Mouse (Mus musculus) liver, embryonic 16.5 days (tissue): ENCODE results near the gene P2ry10. TPM values are rescaled to one million over a fixed set of nuclear protein-coding genes. Genes with fewer than 3 reads are reported as not detected.

Experiments used
- ATAC-seq: fragments of 200-750 bp; cut with Nextera tagmentation; 2 replicates; pipeline ENCODE4 v1.8.0; 2017; ENCODE audit warnings: low read depth, mild to moderate bottlenecking, moderate number of reproducible peaks, moderate library complexity
- H3K27ac ChIP-seq: fragments of 300-500 bp; sonication (generic); 2 replicates; pipeline ENCODE4 v1.5.1; 2014; ENCODE audit warnings: mild to moderate bottlenecking, low read length
- H3K27me3 ChIP-seq: fragments of 300-500 bp; sonication (generic); 2 replicates; pipeline ENCODE4 v1.6.1; 2014; ENCODE audit warnings: low read depth, low read length, mixed read lengths; ENCODE audit not compliant: control insufficient read depth, insufficient read depth
- H3K36me3 ChIP-seq: fragments of 300-500 bp; sonication (generic); 2 replicates; pipeline ENCODE4 v1.6.1; 2014; ENCODE audit warnings: mild to moderate bottlenecking; ENCODE audit not compliant: control insufficient read depth, insufficient read depth
- H3K4me1 ChIP-seq: fragments of 300-500 bp; sonication (generic); 2 replicates; pipeline ENCODE4 v1.6.1; 2014; ENCODE audit warnings: low read depth, low read length, mixed read lengths; ENCODE audit not compliant: control insufficient read depth
- H3K4me2 ChIP-seq: fragments of 300-500 bp; sonication (generic); 2 replicates; pipeline ENCODE4 v1.6.1; 2014; ENCODE audit warnings: low read depth, low read length, mixed read lengths
- H3K4me3 ChIP-seq: fragments of 300-500 bp; sonication (generic); 2 replicates; pipeline ENCODE4 v1.5.1; 2014; ENCODE audit warnings: low read depth, mild to moderate bottlenecking, low read length
- H3K9ac ChIP-seq: fragments of 300-500 bp; sonication (generic); 2 replicates; pipeline ENCODE4 v1.6.1; 2014; ENCODE audit warnings: low read depth, low read length
- H3K9me3 ChIP-seq: fragments of 300-500 bp; sonication (generic); replicated peaks from 2 replicates; pipeline ENCODE4 v1.6.1; 2016; ENCODE audit warnings: low read length; ENCODE audit not compliant: control insufficient read depth
- WGBS: fragments of 180-500 bp; shearing (Covaris S2); extraction: QIAGEN DNeasy Blood & Tissue Kit; methylation state at CpG from one replicate; pipeline ENCODE4 v1.1.7; 2014; ENCODE audit not compliant: insufficient replicate concordance; 5-methylcytosine and 5-hydroxymethylcytosine counted together
- polyA plus RNA-seq: library from polyadenylated mRNA; unstranded; fragments of >200 nt; fragmentation: Nextera tagmentation; extraction: Ambion mirVana; gene quantifications from 2 replicates; pipeline ENCODE4 v1.2.1, GENCODE M21; 2015

The P2ry10 gene
- polyA plus RNA-seq, 1 experiment from 2014 or later, result 0.08 TPM

- H3K9me3 ChIP-seq, result no peaks in the 10 kb centered on the region
- no peak overlapping the region for H3K9ac ChIP-seq
- H3K4me2 ChIP-seq, result no peak overlapping the region
- no peaks in the 10 kb centered on the region for H3K27me3 ChIP-seq
- H3K36me3 ChIP-seq, result no peaks in the 10 kb centered on the region
- no peak overlapping the region for H3K27ac ChIP-seq
- no peak overlapping the region for H3K4me3 ChIP-seq
- ATAC-seq, result no peak
- WGBS, result 62% methylated on average over 1 of the region's 1 CpGs
- no peaks in the 10 kb centered on the region for H3K4me1 ChIP-seq
Observed at GRCm38 (mm10) chrX:107116987-107117386, 28.7 kb downstream of the P2ry10 start.

- ATAC-seq, result no peak
- Histone ChIP-seq H3K36me3 (no peaks in the 10 kb centered on the region), H3K27ac (no peak overlapping the region), H3K4me2 (no peak overlapping the region), H3K9me3 (no peaks in the 10 kb centered on the region), H3K4me1 (no peaks in the 10 kb centered on the region), H3K27me3 (no peaks in the 10 kb centered on the region), H3K9ac (no peak overlapping the region), H3K4me3 (no peak overlapping the region)
- WGBS, result 50% methylated on average over 3 of the region's 3 CpGs
Observed at GRCm38 (mm10) chrX:107143184-107143583, 54.9 kb downstream of the P2ry10 start.

GRCm38 (mm10) chrX:107143930-107144329, 55.6 kb downstream of the P2ry10 start:
- no peaks in the 10 kb centered on the region for H3K4me1 ChIP-seq
- no peaks in the 10 kb centered on the region for H3K36me3 ChIP-seq
- no peak overlapping the region for H3K4me2 ChIP-seq
- no peaks in the 10 kb centered on the region for H3K27me3 ChIP-seq
- no peaks in the 10 kb centered on the region for H3K9me3 ChIP-seq
- no peak for ATAC-seq
- H3K9ac ChIP-seq, result no peak overlapping the region
- H3K4me3 ChIP-seq, result no peak overlapping the region
- 33% methylated on average over 2 of the region's 2 CpGs for WGBS
- no peak overlapping the region for H3K27ac ChIP-seq

- no peaks in the 10 kb centered on the region for H3K9me3 ChIP-seq
- no peak within 1 kb of the TSS for H3K27ac ChIP-seq
- H3K4me3 ChIP-seq, result no peak within 1 kb of the TSS
- whole genome bisulfite sequencing, result 57% methylated on average over 3 of the region's 3 CpGs
- no peaks in the 10 kb centered on the region for H3K27me3 ChIP-seq
- no peak within 1 kb of the TSS for H3K4me2 ChIP-seq
- no peaks in the 10 kb centered on the region for H3K4me1 ChIP-seq
- H3K36me3 ChIP-seq, result no peaks in the 10 kb centered on the region
- ATAC-seq, result no peak
- no peak within 1 kb of the TSS for H3K9ac ChIP-seq
Observed at GRCm38 (mm10) chrX:107148681-107149080, 60.4 kb downstream of the P2ry10 start, which contains the start of gene P2ry10b. P2ry10b (plus strand) TSS chrX:107148927.

GRCm38 (mm10) chrX:107149391-107149993, 61.2 kb downstream of the P2ry10 start:
- Histone ChIP-seq H3K4me1 (no peaks in the 10 kb centered on the region), H3K4me3 (no peak overlapping the region), H3K9ac (no peak overlapping the region), H3K9me3 (no peaks in the 10 kb centered on the region), H3K36me3 (no peaks in the 10 kb centered on the region), H3K4me2 (no peak overlapping the region), H3K27ac (no peak overlapping the region), H3K27me3 (no peaks in the 10 kb centered on the region)
- ATAC-seq, result no peak
- 24% methylated on average over 4 of the region's 4 CpGs for WGBS

- WGBS, result 36% methylated on average over 5 of the region's 5 CpGs
- H3K4me3 ChIP-seq, result no peak overlapping the region
- no peak overlapping the region for H3K9ac ChIP-seq
Observed at GRCm38 (mm10) chrX:107150027-107150426, 61.7 kb downstream of the P2ry10 start.

GRCm38 (mm10) chrX:107150752-107151515, 62.6 kb downstream of the P2ry10 start:
- Histone ChIP-seq H3K4me1 (no peaks in the 10 kb centered on the region), H3K4me3 (peak overlapping the region; percentile 1; the same call in 1 of the 2 replicates), H3K9me3 (no peaks in the 10 kb centered on the region), H3K27ac (peak overlapping the region; percentile 3), H3K9ac (no peak overlapping the region), H3K36me3 (no peaks in the 10 kb centered on the region), H3K4me2 (peak overlapping the region; percentile 4; the same call in 1 of the 2 replicates), H3K27me3 (no peaks in the 10 kb centered on the region)
- peak; percentile 88 for ATAC-seq
- WGBS, result 28% methylated on average over 4 of the region's 4 CpGs

More at GRCm38 (mm10) chrX:107150027-107150426, 61.7 kb downstream of the P2ry10 start:
- H3K4me1 ChIP-seq, result no peaks in the 10 kb centered on the region
- H3K9me3 ChIP-seq, result no peaks in the 10 kb centered on the region
- no peak overlapping the region for H3K27ac ChIP-seq
- H3K4me2 ChIP-seq, result no peak overlapping the region
- no peaks in the 10 kb centered on the region for H3K36me3 ChIP-seq
- no peaks in the 10 kb centered on the region for H3K27me3 ChIP-seq
- no peak for ATAC-seq
